Mouse (Mus musculus): ENCODE data around the gene Stk26. TPM values are rescaled to one million over a fixed set of nuclear protein-coding genes. Genes with fewer than 3 reads are reported as not detected.

Gene Stk26
- polyA plus RNA-seq, 1 experiment from 2014 or later = 18.9 TPM

DNA sequence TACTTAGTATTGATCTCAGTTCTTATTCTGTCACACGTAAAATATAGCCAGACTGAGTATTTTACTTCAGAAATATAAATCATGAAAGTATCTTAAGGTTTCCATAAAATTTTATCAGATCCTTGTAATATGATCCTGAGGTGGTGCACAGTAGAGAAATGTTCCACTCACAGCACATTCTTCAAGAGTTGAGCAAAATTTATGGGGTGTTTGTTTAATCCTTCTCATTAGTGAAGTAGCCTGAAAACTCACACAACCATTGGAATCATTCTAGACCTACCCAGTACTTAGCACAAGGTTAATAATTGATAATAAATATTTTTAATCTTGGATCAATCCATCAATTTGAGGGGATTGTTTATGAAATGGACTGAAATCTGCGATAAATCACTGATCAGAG, 22.9 kb downstream of the Stk26 start:
- 46% methylated on average over 2 of the region's 2 CpGs for WGBS

DNA sequence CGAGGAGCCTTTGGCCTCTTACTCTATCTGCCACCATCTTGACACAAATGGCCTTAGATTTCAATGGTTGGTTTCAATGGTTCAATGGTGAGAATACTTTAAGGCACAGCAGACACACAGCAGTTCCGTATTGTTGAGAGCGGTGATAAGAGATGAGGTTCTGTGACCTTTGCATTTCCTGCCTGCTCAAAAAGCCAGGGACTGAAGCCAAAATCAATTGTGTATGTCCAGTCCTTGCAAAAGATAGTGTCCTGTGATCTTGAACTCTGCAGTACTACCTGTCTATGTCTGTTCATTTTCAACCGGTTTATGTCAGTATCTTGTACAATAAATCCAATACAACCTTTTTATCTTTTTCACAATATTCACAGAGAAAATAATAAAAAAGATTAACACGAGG, 23.9 kb downstream of the Stk26 start:
- peaks cover 19% of the 10 kb centered on the region for H3K4me1 ChIP-seq
- H3K4me3 ChIP-seq = no peak overlapping the region
- no peak for DNase-seq (ENCODE audit: low spot score)
- H3K9me3 ChIP-seq = no peaks in the 10 kb centered on the region
- 72% methylated on average over 5 of the region's 5 CpGs for WGBS
- H3K36me3 ChIP-seq (replicated peaks) = no peaks in the 10 kb centered on the region
- no peak overlapping the region for H3K27ac ChIP-seq (replicated peaks)
- peaks cover 9% of the 10 kb centered on the region; the same call in 1 of the 2 replicates for H3K27me3 ChIP-seq (replicated peaks; ENCODE audit: low read depth, poor library complexity, severe bottlenecking)

More for the DNA sequence above, 22.9 kb downstream of the Stk26 start:
- Histone ChIP-seq H3K27me3 (replicated peaks; ENCODE audit: low read depth, poor library complexity, severe bottlenecking) (peaks cover 9% of the 10 kb centered on the region; the same call in 1 of the 2 replicates), H3K4me3 (no peak overlapping the region), H3K27ac (replicated peaks) (0 out of 2 replicates have a peak overlapping the region, but pooled peaks have one; percentile 48), H3K36me3 (replicated peaks) (no peaks in the 10 kb centered on the region), H3K4me1 (peaks cover 19% of the 10 kb centered on the region), H3K9me3 (no peaks in the 10 kb centered on the region)
- no peak for DNase-seq (ENCODE audit: low spot score)

DNA sequence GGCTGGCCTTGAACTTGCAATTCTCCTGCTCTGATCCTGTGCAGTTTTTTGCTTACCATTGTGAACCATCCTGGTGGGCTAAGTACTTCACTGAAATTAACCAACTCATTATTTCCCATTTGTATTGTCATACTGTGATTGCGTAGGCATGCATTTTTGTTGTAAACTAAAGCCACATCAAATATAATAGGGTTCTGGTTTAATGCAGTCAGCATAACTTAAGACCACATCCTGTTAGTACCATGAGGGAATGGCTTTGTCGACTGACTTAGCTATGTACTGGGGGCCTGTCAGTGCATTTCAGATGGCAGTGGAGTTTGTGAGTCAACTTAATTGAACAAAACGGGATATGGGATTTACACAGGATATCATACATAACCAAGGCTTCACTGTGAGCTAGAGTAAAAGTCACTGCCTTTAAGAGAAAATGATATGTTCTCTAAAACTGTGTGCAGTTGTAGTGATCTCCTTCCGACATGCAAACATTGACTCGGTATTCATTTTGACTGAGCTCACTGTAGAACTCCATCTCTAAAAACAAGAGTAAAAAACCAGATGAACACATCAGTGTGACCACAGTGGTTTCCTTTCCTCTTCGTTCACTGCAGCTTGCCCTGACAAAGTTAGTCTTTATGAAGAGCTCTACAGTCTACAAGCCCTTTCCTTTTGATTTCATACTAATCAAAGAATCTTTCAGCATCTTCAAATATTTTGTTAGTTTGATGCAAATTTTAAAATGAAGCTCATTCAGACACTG, 33.6 kb downstream of the Stk26 start:
- Histone ChIP-seq H3K36me3 (replicated peaks) (no peaks in the 10 kb centered on the region), H3K4me3 (no peak overlapping the region), H3K27ac (replicated peaks) (no peak overlapping the region), H3K4me1 (no peaks in the 10 kb centered on the region), H3K9me3 (no peaks in the 10 kb centered on the region), H3K27me3 (replicated peaks; ENCODE audit: low read depth, poor library complexity, severe bottlenecking) (peaks cover 31% of the 10 kb centered on the region)
- WGBS = 83% methylated on average over 6 of the region's 6 CpGs
- no peak for DNase-seq (ENCODE audit: low spot score)

DNA sequence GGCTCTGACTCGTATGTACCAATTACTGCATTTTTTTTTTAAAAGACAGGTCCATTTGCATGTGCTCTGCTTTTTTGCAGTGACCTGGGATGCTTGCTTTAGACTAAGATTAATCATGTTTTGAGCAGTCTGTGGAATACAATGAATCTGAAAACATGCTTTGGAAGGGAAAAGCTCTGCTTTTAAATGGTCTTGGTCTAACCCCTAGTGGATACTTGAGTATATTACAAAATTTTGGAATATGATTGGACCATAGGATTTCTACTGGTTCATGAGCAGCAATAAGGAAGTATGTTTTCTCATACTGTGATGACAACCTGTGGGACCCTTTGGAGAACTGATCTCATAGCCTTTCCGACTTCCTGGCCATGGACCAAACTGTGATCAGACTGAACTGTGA, 47.2 kb downstream of the Stk26 start:
- Histone ChIP-seq H3K9me3 (no peaks in the 10 kb centered on the region), H3K27ac (replicated peaks) (no peak overlapping the region), H3K4me1 (no peaks in the 10 kb centered on the region), H3K27me3 (replicated peaks; ENCODE audit: low read depth, poor library complexity, severe bottlenecking) (peaks cover 7% of the 10 kb centered on the region), H3K36me3 (replicated peaks) (no peaks in the 10 kb centered on the region; the same call in 1 of the 2 replicates), H3K4me3 (no peak overlapping the region)
- DNase-seq (ENCODE audit: low spot score) = no peak
- WGBS = 80% methylated on average over 2 of the region's 2 CpGs

DNA sequence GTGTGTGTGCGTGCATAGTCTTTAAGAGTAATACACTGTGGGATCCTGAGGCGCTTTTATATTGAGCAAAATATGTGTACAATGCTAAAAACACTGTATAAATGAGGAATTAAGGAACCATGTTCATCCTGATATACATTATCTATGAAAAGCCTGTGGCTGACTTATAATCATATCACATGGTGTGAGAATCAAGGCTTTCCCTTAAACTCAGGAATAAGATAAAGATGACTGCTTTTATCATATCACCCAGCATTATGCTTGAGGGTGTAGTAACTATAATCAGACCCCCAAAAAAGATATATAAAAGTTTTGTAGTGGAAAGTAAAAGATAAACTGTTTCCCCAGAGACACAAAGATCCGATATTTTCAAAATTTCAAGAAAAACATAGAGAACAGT, 62.6 kb downstream of the Stk26 start:
- DNase-seq (ENCODE audit: low spot score) = no peak
- WGBS = 91% methylated on average over 3 of the region's 3 CpGs

GRCm38 (mm10) chrX:50909915-50910314, 69.1 kb downstream of the Stk26 start:
- H3K27ac ChIP-seq (replicated peaks) = no peak overlapping the region
- no peaks in the 10 kb centered on the region for H3K36me3 ChIP-seq (replicated peaks)
- H3K27me3 ChIP-seq (replicated peaks; ENCODE audit: low read depth, poor library complexity, severe bottlenecking) = peaks cover 23% of the 10 kb centered on the region
- no peaks in the 10 kb centered on the region for H3K4me1 ChIP-seq
- 81% methylated on average over 5 of the region's 5 CpGs for WGBS
- no peak for DNase-seq (ENCODE audit: low spot score)
- no peaks in the 10 kb centered on the region for H3K9me3 ChIP-seq
- H3K4me3 ChIP-seq = no peak overlapping the region

More for the DNA sequence above, 62.6 kb downstream of the Stk26 start:
- no peaks in the 10 kb centered on the region for H3K4me1 ChIP-seq
- no peaks in the 10 kb centered on the region for H3K9me3 ChIP-seq
- H3K36me3 ChIP-seq (replicated peaks) = no peaks in the 10 kb centered on the region
- peaks cover 21% of the 10 kb centered on the region for H3K27me3 ChIP-seq (replicated peaks; ENCODE audit: low read depth, poor library complexity, severe bottlenecking)
- H3K4me3 ChIP-seq = no peak overlapping the region
- H3K27ac ChIP-seq (replicated peaks) = no peak overlapping the region

GRCm38 (mm10) chrX:50917389-50917788, 76.5 kb downstream of the Stk26 start:
- peak; percentile 75 for DNase-seq (ENCODE audit: low spot score)
- Histone ChIP-seq H3K9me3 (no peaks in the 10 kb centered on the region), H3K4me3 (no peak overlapping the region), H3K4me1 (peaks cover 12% of the 10 kb centered on the region), H3K27ac (replicated peaks) (peak overlapping the region; percentile 7; the same call in 1 of the 2 replicates), H3K36me3 (replicated peaks) (no peaks in the 10 kb centered on the region), H3K27me3 (replicated peaks; ENCODE audit: low read depth, poor library complexity, severe bottlenecking) (peaks cover 31% of the 10 kb centered on the region)
- WGBS = 38% methylated on average over 3 of the region's 3 CpGs

DNA sequence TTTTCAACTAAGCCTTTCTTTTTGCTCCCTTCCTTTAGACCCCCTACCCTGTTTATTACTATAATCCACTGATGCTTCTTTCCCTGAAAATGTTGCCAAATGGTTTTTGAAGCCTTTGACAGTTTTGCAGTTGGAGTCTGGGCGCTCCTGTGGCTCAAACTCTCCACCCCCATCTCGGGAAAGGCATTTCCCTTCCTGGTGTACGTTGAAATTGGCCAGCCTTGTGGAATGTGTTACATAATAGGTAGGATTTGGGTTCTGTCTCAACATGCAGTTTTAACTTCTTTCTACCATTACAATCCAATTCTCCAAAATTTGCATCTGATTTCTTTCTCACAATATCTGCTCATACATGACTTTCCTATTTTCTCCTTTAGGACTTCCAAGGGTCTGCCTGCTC, 77.9 kb downstream of the Stk26 start:
- Histone ChIP-seq H3K9me3 (no peaks in the 10 kb centered on the region), H3K36me3 (replicated peaks) (no peaks in the 10 kb centered on the region), H3K4me3 (no peak overlapping the region), H3K27me3 (replicated peaks; ENCODE audit: low read depth, poor library complexity, severe bottlenecking) (peaks cover 26% of the 10 kb centered on the region), H3K27ac (replicated peaks) (no peak overlapping the region), H3K4me1 (peaks cover 12% of the 10 kb centered on the region)
- 36% methylated on average over 3 of the region's 3 CpGs for WGBS
- no peak for DNase-seq (ENCODE audit: low spot score)

DNA sequence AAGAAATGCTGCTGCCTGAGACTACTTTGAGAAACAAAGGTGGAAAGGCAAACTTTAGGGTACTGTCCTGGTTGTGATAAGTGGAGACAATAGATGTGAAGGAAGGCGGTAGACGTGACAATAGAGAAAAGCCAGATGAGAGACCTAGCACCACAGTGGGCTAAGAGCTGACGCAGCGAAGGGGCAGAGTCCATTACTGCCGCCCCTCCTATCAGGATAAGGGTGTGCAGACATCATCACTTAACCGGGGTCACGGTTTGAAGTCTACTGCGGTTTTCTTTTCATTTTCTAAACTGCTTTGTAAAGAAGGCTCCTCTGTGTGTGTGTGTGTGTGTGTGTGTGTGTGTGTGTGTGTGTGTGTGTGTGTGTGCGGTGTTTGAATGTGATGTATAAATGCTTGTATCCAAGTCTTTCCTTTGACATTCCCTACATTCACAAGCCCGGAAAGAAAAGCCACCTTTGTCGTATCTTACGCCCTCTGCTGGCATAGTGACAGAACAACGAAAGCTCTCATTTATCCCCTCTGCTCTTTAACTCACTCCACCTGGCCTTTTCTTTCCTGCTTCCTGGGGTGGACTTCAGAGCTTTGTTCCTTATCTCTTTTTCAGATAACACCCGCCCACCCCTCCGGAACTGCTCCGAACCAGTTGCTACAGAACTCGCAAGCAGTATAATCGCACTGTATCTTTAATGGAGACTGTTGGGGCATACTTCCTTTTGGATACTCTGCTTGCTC, 84.0 kb downstream of the Stk26 start:
- Histone ChIP-seq H3K27me3 (replicated peaks; ENCODE audit: low read depth, poor library complexity, severe bottlenecking) (peaks cover 14% of the 10 kb centered on the region), H3K36me3 (replicated peaks) (no peaks in the 10 kb centered on the region)
- 50% methylated on average over 18 of the region's 18 CpGs for WGBS

DNA sequence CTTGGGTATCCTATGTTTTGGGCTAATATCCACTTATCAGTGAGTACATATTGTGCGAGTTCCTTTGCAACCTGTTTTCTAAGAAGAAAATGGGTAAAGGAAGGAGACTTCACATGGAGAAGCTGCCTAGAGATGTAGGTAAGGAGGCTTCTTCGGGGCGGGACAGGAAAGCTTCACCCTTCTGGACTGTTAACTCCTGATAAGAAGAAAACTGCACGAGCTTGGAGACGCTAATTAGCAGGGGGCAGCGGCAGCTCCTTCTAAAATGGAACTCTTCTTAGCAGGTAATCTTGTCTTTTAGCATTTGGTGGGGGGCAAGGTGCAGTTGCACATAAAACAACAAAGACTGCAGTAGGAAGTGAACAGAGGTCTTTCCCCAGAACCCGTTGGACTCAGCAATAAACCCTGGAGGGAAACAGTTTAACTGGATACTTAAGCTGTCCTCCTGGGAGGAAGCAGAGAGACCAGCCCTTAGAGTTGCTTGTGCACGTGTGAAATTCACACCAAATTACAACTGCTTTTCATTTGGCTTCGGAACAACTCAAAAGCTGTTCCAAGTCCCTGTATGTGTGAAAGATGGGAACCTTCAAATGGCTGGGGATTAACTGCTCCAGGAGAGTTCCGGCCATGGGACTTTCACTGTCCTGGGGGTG, 86.2 kb downstream of the Stk26 start:
- WGBS = 57% methylated on average over 10 of the region's 10 CpGs
- no peaks in the 10 kb centered on the region for H3K9me3 ChIP-seq
- DNase-seq (ENCODE audit: low spot score) = no peak
- H3K4me1 ChIP-seq = peaks cover 10% of the 10 kb centered on the region; the same call in 1 of the 2 replicates
- peaks cover 21% of the 10 kb centered on the region for H3K27me3 ChIP-seq (replicated peaks; ENCODE audit: low read depth, poor library complexity, severe bottlenecking)
- no peak overlapping the region for H3K4me3 ChIP-seq
- H3K36me3 ChIP-seq (replicated peaks) = no peaks in the 10 kb centered on the region
- no peak overlapping the region; the same call in 1 of the 2 replicates for H3K27ac ChIP-seq (replicated peaks)

More for the DNA sequence above, 84.0 kb downstream of the Stk26 start:
- Histone ChIP-seq H3K4me3 (no peak overlapping the region), H3K9me3 (no peaks in the 10 kb centered on the region), H3K27ac (replicated peaks) (no peak overlapping the region), H3K4me1 (peaks cover 10% of the 10 kb centered on the region; the same call in 1 of the 2 replicates)
- peak; percentile 28 for DNase-seq (ENCODE audit: low spot score)

- Histone ChIP-seq H3K27me3 (replicated peaks; ENCODE audit: low read depth, poor library complexity, severe bottlenecking) (peaks cover 45% of the 10 kb centered on the region), H3K4me3 (no peak overlapping the region), H3K27ac (replicated peaks) (no peak overlapping the region), H3K36me3 (replicated peaks) (no peaks in the 10 kb centered on the region), H3K4me1 (peaks cover 25% of the 10 kb centered on the region), H3K9me3 (no peaks in the 10 kb centered on the region)
- DNase-seq (ENCODE audit: low spot score) = no peak
- WGBS = 39% methylated on average over 3 of the region's 3 CpGs
These were observed 89.5 kb downstream of the Stk26 start for GRCm38 (mm10) chrX:50930309-50930708.

DNA sequence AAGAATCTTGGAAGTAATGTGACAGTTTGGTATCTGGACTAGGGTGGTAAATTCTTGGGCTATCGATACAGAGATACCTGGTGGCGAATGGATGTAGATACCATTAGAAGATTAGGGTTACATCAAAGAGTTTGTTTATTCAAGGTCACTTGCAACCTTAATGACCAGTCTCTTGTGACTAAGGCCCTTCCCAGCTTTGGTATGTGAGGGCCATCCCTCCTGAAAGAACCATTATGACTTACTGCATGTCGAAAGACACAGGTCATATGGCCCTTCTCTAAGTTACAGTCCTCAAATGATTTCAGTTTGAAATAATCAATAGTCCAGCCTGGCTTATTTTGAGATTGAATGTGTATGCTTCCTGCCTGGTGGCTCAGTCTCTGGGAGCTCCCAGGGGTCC, 96.3 kb downstream of the Stk26 start:
- WGBS = 93% methylated on average over 3 of the region's 3 CpGs
- H3K27me3 ChIP-seq (replicated peaks; ENCODE audit: low read depth, poor library complexity, severe bottlenecking) = peaks cover 43% of the 10 kb centered on the region
- H3K4me1 ChIP-seq = peaks cover 15% of the 10 kb centered on the region

More for the DNA sequence above, 96.3 kb downstream of the Stk26 start:
- no peak for DNase-seq (ENCODE audit: low spot score)
- no peaks in the 10 kb centered on the region for H3K36me3 ChIP-seq (replicated peaks)
- H3K4me3 ChIP-seq = no peak overlapping the region
- H3K9me3 ChIP-seq = no peaks in the 10 kb centered on the region
- no peak overlapping the region for H3K27ac ChIP-seq (replicated peaks)
